Mouse (Mus musculus): ENCODE data around the gene Rnaseh1. TPM values are rescaled to one million over a fixed set of nuclear protein-coding genes. Genes with fewer than 3 reads are reported as not detected.

Gene Rnaseh1
- polyA plus RNA-seq, 1 experiment from 2014 or later: 27.2 TPM

- Histone ChIP-seq H3K4me2 (ENCODE audit: low read depth, low read length) (peak overlapping the region; percentile 58), H3K27ac (ENCODE audit: low read length) (no peak overlapping the region), H3K4me1 (ENCODE audit: control insufficient read depth, insufficient read depth, low read length) (peaks cover 18% of the 10 kb centered on the region), H3K27me3 (ENCODE audit: control insufficient read depth, insufficient read depth, low read length) (no peaks in the 10 kb centered on the region), H3K36me3 (ENCODE audit: control insufficient read depth, insufficient read depth, low read length) (peaks cover 24% of the 10 kb centered on the region), H3K9me3 (replicated peaks; ENCODE audit: control insufficient read depth, low read length) (no peaks in the 10 kb centered on the region), H3K9ac (ENCODE audit: low read length) (no peak overlapping the region), H3K4me3 (replicated peaks; ENCODE audit: low read length) (peak overlapping the region; percentile 91)
- WGBS: 85% methylated on average over 6 of the region's 6 CpGs
- ATAC-seq (ENCODE audit: insufficient read depth, low FRiP score): no peak
These were observed 12.9 kb upstream of the Rnaseh1 start for GRCm38 (mm10) chr12:28636543-28636942.

DNA sequence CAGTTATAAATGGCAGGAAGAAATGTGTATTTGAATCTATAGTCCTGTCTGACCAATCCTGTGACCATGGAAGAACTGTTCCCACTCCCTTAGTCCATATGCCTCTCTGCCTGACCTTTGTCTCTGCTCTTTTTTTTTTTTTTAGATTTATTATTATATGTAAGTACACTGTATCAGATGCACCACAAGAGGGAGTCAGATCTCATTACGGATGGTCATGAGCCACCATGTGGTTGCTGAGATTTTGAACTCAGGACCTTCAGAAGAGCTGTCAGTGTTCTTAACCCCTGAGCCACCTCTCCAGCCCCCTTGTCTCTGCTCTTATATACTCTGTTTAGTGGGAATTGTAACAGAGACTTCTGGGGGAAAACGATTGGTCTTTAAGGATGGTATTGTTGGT lies 10.6 kb upstream of the Rnaseh1 start:
- Histone ChIP-seq H3K9me3 (replicated peaks; ENCODE audit: control insufficient read depth, low read length) (no peaks in the 10 kb centered on the region), H3K27me3 (ENCODE audit: control insufficient read depth, insufficient read depth, low read length) (no peaks in the 10 kb centered on the region), H3K4me1 (ENCODE audit: control insufficient read depth, insufficient read depth, low read length) (peaks cover 10% of the 10 kb centered on the region), H3K36me3 (ENCODE audit: control insufficient read depth, insufficient read depth, low read length) (peaks cover 3% of the 10 kb centered on the region), H3K4me2 (ENCODE audit: low read depth, low read length) (no peak overlapping the region), H3K27ac (ENCODE audit: low read length) (no peak overlapping the region), H3K9ac (ENCODE audit: low read length) (no peak overlapping the region), H3K4me3 (replicated peaks; ENCODE audit: low read length) (no peak overlapping the region)
- 72% methylated on average over 2 of the region's 2 CpGs for WGBS
- ATAC-seq (ENCODE audit: insufficient read depth, low FRiP score): no peak

GRCm38 (mm10) chr12:28662628-28663027 lies 13.2 kb downstream of the Rnaseh1 start:
- Histone ChIP-seq H3K27me3 (ENCODE audit: control insufficient read depth, insufficient read depth, low read length) (no peaks in the 10 kb centered on the region), H3K36me3 (ENCODE audit: control insufficient read depth, insufficient read depth, low read length) (0 out of 2 replicates have a peak, but pooled peaks cover 15% of the 10 kb centered on the region), H3K27ac (ENCODE audit: low read length) (no peak overlapping the region), H3K9me3 (replicated peaks; ENCODE audit: control insufficient read depth, low read length) (no peaks in the 10 kb centered on the region), H3K4me1 (ENCODE audit: control insufficient read depth, insufficient read depth, low read length) (peaks cover 7% of the 10 kb centered on the region), H3K9ac (ENCODE audit: low read length) (no peak overlapping the region), H3K4me2 (ENCODE audit: low read depth, low read length) (no peak overlapping the region), H3K4me3 (replicated peaks; ENCODE audit: low read length) (no peak overlapping the region)
- no peak for ATAC-seq (ENCODE audit: insufficient read depth, low FRiP score)
- WGBS: 77% methylated on average over 4 of the region's 4 CpGs

GRCm38 (mm10) chr12:28666734-28667133 lies 17.3 kb downstream of the Rnaseh1 start:
- H3K4me1 ChIP-seq (ENCODE audit: control insufficient read depth, insufficient read depth, low read length): peaks cover 11% of the 10 kb centered on the region
- no peak overlapping the region for H3K4me3 ChIP-seq (replicated peaks; ENCODE audit: low read length)
- no peaks in the 10 kb centered on the region for H3K27me3 ChIP-seq (ENCODE audit: control insufficient read depth, insufficient read depth, low read length)
- peak overlapping the region; percentile 38; the same call in 1 of the 2 replicates for H3K9ac ChIP-seq (ENCODE audit: low read length)
- 39% methylated on average over 4 of the region's 4 CpGs for WGBS
- H3K36me3 ChIP-seq (ENCODE audit: control insufficient read depth, insufficient read depth, low read length): no peaks in the 10 kb centered on the region
- ATAC-seq (ENCODE audit: insufficient read depth, low FRiP score): no peak
- no peak overlapping the region for H3K4me2 ChIP-seq (ENCODE audit: low read depth, low read length)
- no peaks in the 10 kb centered on the region for H3K9me3 ChIP-seq (replicated peaks; ENCODE audit: control insufficient read depth, low read length)
- H3K27ac ChIP-seq (ENCODE audit: low read length): no peak overlapping the region

DNA sequence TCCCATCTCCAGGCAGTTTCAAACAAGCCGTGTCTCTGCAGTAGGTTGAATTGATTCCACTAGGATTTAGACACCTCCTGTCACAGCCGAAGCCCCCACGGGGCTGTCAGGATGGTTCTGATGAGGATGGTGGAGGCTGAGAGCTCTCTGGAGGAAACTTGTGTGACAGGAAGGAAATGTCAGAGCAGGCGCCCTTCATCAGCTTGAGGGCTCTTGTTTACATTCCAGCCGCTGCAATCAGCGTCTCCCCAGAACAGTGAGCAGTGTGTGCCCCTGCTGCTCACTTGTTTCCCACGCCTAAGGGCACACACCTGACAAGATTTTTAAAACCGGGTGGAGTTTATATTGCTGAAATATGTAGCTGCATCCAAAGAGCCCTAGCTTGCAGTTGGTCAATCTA lies 17.9 kb downstream of the Rnaseh1 start:
- ATAC-seq (ENCODE audit: insufficient read depth, low FRiP score): no peak
- Histone ChIP-seq H3K4me2 (ENCODE audit: low read depth, low read length) (0 out of 2 replicates have a peak overlapping the region, but pooled peaks have one; percentile 9), H3K9me3 (replicated peaks; ENCODE audit: control insufficient read depth, low read length) (no peaks in the 10 kb centered on the region), H3K9ac (ENCODE audit: low read length) (peak overlapping the region; percentile 38; the same call in 1 of the 2 replicates), H3K27ac (ENCODE audit: low read length) (no peak overlapping the region), H3K27me3 (ENCODE audit: control insufficient read depth, insufficient read depth, low read length) (no peaks in the 10 kb centered on the region), H3K4me3 (replicated peaks; ENCODE audit: low read length) (no peak overlapping the region), H3K4me1 (ENCODE audit: control insufficient read depth, insufficient read depth, low read length) (peaks cover 11% of the 10 kb centered on the region), H3K36me3 (ENCODE audit: control insufficient read depth, insufficient read depth, low read length) (no peaks in the 10 kb centered on the region)
- 8% methylated on average over 8 of the region's 8 CpGs for WGBS

DNA sequence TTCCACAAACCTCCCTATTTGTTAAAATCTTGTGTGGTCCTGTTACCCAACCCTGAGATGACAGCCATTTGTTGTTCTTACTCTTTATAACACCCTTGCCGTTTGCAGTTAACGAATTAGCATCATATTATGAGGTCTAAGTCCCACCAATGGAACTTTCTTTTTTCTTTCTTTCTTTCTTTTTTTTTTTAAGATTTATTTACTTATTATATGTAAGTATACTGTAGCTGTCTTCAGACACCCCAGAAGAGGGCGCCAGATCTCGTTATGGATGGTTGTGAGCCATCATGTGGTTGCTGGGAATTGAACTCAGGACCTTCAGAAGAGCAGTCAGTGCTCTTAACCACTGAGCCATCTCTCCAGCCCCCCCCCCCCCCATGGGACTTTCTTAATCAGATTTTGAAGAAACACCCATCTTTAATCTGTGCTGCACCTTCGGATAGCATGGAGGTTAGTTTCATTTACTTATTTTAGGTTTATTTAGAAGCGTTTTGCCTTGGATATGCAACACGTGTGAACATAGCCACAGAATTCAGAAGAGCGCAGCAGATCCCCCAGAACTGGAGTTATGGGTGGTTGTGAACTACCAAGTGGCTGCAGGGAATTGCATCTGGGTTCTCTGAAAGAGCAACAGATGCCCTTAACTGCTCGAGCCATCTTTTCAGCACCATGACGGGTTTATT lies 24.8 kb downstream of the Rnaseh1 start:
- peak overlapping the region; percentile 72; the same call in 1 of the 2 replicates for H3K4me3 ChIP-seq (replicated peaks; ENCODE audit: low read length)
- H3K9me3 ChIP-seq (replicated peaks; ENCODE audit: control insufficient read depth, low read length): no peaks in the 10 kb centered on the region
- H3K36me3 ChIP-seq (ENCODE audit: control insufficient read depth, insufficient read depth, low read length): peaks cover 8% of the 10 kb centered on the region
- H3K9ac ChIP-seq (ENCODE audit: low read length): peak overlapping the region; percentile 83; the same call in 1 of the 2 replicates
- ATAC-seq (ENCODE audit: insufficient read depth, low FRiP score): no peak
- WGBS: 81% methylated on average over 10 of the region's 10 CpGs
- H3K27me3 ChIP-seq (ENCODE audit: control insufficient read depth, insufficient read depth, low read length): no peaks in the 10 kb centered on the region
- H3K4me1 ChIP-seq (ENCODE audit: control insufficient read depth, insufficient read depth, low read length): peaks cover 13% of the 10 kb centered on the region
- peak overlapping the region; percentile 85 for H3K4me2 ChIP-seq (ENCODE audit: low read depth, low read length)
- peak overlapping the region; percentile 92; the same call in 1 of the 2 replicates for H3K27ac ChIP-seq (ENCODE audit: low read length)

DNA sequence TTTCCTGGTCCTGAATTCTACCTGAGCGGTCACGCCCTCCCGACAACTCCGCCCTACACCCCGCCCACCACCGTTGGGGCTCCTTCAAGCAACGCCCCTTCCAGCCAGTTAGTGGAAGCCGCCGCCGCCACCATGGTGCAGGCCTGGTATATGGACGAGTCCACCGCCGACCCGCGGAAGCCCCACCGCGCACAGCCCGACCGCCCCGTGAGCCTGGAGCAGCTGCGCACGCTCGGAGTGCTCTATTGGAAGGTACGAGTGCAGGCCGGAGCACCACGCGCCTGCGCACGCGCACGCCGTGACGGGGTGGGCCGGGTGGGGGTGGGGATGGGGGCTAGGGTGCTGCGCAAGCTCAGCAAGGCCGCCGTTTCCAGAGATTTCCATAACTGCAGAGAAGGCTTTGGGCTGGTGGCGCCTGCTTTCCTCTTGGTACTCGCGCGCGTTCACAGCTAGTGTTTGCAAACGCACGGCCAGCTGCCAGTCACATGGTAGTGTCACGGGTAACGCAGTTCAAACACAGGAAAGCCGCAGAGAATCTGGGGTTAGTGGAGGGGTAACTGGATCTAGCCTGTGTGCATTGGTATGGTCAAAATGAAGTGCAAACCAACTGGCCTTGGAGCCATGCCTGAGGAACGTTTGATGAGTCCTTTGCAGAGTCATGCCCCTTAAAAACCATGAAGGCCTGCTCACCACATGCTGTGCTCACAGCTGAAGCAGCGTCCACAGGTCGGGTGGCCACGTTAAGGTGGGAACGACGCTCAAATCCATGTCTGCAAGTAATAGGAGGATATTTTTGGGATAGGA lies 25.9 kb downstream of the Rnaseh1 start, which contains the start of gene Adi1:
Adi1 (plus strand) TSS at position 111 of the 804 bp plus-strand sequence.
- Histone ChIP-seq H3K36me3 (ENCODE audit: control insufficient read depth, insufficient read depth, low read length) (peaks cover 8% of the 10 kb centered on the region), H3K9me3 (replicated peaks; ENCODE audit: control insufficient read depth, low read length) (no peaks in the 10 kb centered on the region), H3K9ac (ENCODE audit: low read length) (peak within 1 kb of the TSS; percentile 83), H3K4me2 (ENCODE audit: low read depth, low read length) (peak within 1 kb of the TSS; percentile 85), H3K27me3 (ENCODE audit: control insufficient read depth, insufficient read depth, low read length) (no peaks in the 10 kb centered on the region), H3K27ac (ENCODE audit: low read length) (peak within 1 kb of the TSS; percentile 92), H3K4me1 (ENCODE audit: control insufficient read depth, insufficient read depth, low read length) (peaks cover 13% of the 10 kb centered on the region), H3K4me3 (replicated peaks; ENCODE audit: low read length) (peak within 1 kb of the TSS; percentile 72)
- WGBS: 2% methylated on average over 53 of the region's 53 CpGs
- peak; percentile 93 for ATAC-seq (ENCODE audit: insufficient read depth, low FRiP score)

DNA sequence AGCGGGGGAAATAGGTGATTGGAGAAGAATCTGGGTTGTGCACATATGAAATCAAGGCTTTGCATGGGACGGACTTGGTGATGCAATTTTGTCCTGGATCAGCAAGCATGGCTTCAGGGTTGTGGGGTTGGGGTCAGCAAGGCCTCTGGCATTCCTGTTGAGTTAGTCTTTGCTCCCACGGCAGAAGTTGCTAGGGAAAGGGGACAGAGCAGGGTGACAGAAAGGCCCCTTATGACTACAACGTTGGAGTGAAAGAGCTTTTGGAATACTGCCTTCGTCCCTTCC lies 26.5 kb downstream of the Rnaseh1 start:
- H3K36me3 ChIP-seq (ENCODE audit: control insufficient read depth, insufficient read depth, low read length): peaks cover 8% of the 10 kb centered on the region
- peaks cover 13% of the 10 kb centered on the region for H3K4me1 ChIP-seq (ENCODE audit: control insufficient read depth, insufficient read depth, low read length)
- H3K27me3 ChIP-seq (ENCODE audit: control insufficient read depth, insufficient read depth, low read length): no peaks in the 10 kb centered on the region
- H3K27ac ChIP-seq (ENCODE audit: low read length): peak overlapping the region; percentile 92
- H3K4me2 ChIP-seq (ENCODE audit: low read depth, low read length): peak overlapping the region; percentile 85
- no peak for ATAC-seq (ENCODE audit: insufficient read depth, low FRiP score)
- H3K9ac ChIP-seq (ENCODE audit: low read length): peak overlapping the region; percentile 83
- WGBS: 58% methylated on average over 5 of the region's 5 CpGs
- peak overlapping the region; percentile 72 for H3K4me3 ChIP-seq (replicated peaks; ENCODE audit: low read length)
- H3K9me3 ChIP-seq (replicated peaks; ENCODE audit: control insufficient read depth, low read length): no peaks in the 10 kb centered on the region

GRCm38 (mm10) chr12:28684674-28685073 lies 35.3 kb downstream of the Rnaseh1 start:
- Histone ChIP-seq H3K27me3 (ENCODE audit: control insufficient read depth, insufficient read depth, low read length) (no peaks in the 10 kb centered on the region), H3K4me3 (replicated peaks; ENCODE audit: low read length) (no peak overlapping the region), H3K9me3 (replicated peaks; ENCODE audit: control insufficient read depth, low read length) (no peaks in the 10 kb centered on the region), H3K27ac (ENCODE audit: low read length) (no peak overlapping the region), H3K4me2 (ENCODE audit: low read depth, low read length) (no peak overlapping the region), H3K9ac (ENCODE audit: low read length) (no peak overlapping the region), H3K4me1 (ENCODE audit: control insufficient read depth, insufficient read depth, low read length) (no peaks in the 10 kb centered on the region), H3K36me3 (ENCODE audit: control insufficient read depth, insufficient read depth, low read length) (0 out of 2 replicates have a peak, but pooled peaks cover 9% of the 10 kb centered on the region)
- no peak for ATAC-seq (ENCODE audit: insufficient read depth, low FRiP score)
- WGBS: 76% methylated on average over 1 of the region's 1 CpGs
